Mouse (Mus musculus): Measurements from ENCODE around the gene Nfic. TPM values are rescaled to one million over a fixed set of nuclear protein-coding genes. Genes with fewer than 3 reads are reported as not detected.

Nfic gene
- total RNA-seq, 2 experiments from 2014 or later = 3.0 to 15.9 TPM

DNA sequence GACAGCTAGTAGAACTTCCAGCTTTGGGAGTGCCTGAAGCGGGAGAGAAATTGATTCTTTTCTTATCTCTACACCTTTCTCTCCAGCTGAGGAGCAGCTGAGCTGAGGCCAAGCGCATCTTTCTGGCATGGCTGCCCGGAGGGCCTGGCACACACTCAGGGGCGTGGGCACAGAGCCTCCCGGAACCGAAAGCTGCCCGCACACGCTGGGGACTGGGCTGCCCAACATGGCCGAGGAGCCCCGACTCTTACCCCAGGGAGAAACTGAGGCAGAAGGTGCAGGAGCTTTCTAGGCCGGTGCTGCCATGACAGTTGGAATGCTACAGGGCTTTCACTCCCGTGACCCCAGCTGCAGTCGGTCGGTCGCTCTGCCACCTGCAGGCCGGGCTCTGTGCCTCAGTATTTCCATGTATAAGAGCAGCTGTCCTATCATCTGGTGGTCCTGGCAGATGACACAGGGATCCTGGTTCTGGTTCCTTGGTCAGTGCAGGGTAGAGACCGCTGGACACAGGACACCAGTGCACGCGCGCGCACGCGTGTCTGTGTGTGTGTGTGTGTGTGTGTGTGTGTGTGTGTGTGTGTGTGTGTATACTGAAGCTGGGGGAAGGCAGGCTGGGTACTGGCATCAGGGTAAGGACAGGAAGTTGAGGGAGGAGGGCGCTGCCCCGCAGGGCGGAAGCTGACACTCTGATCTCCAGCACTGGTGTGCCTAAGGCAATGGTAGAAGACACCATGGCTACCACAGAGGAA lies 21.7 kb downstream of the Nfic start:
- peak; percentile 31 for ATAC-seq (replicated peaks; ENCODE audit: low FRiP score, low TSS enrichment, poor library complexity, severe bottlenecking)

DNA sequence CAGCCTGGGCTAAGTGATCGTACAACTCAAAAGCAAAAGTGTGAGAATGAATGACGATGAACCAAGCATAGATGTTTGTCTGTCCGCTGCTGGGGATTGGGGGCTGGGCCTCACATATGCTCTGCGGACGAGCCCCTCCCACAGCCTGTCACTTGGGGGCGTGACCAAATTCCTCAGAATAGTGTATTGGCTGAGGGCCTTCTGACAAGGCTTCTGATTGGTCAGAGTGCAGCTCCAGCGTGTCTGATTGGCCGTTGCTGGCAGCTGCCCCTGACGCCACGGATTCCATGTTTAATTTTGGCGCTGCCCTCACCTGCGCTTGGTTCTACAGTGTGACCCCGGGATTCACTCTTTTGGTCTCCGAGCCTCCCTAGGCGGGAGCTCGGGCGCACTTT lies 22.6 kb downstream of the Nfic start:
- ATAC-seq (replicated peaks; ENCODE audit: low FRiP score, low TSS enrichment, poor library complexity, severe bottlenecking) = peak; percentile 79

GRCm38 (mm10) chr10:81432169-81432867 lies 23.1 kb downstream of the Nfic start:
- ATAC-seq (replicated peaks; ENCODE audit: low FRiP score, low TSS enrichment, poor library complexity, severe bottlenecking) = no peak

GRCm38 (mm10) chr10:81431526-81432168 lies 23.8 kb downstream of the Nfic start:
- no peak for ATAC-seq (replicated peaks; ENCODE audit: low FRiP score, low TSS enrichment, poor library complexity, severe bottlenecking)

DNA sequence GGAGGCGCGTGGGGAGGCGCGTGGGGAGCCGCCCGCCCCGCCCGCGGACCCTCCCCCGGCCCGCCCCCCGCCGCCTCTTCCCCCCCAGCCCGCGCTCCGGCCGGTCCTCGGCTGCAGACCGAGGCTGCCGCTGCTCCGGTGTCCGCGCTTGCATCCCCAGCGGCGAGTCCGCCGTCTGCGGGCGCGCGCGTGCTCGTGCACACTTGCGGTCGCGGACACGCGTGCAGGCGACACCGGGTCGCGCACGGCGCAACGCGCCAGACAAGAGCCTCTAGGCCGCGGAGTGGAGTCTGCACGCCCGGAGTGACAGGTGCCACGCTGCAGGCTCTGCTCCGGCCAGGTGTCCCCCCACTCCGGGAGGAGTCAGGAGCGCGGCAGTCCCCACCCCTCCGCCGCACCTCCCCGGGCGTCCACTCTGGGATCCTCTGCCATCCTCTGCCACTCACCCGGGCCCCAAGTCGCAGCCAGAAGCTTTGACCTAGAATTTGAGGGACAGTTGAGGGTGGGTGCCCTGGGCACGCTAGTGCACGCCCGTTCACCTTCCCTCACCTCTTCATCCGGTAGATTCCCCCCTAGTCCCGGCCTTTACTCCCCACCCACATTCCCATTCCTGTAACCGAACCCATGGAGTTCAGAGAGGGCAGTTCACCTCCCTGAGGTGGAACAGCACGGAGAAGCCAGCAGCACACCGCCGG lies 24.5 kb downstream of the Nfic start:
- no peak for ATAC-seq (replicated peaks; ENCODE audit: low FRiP score, low TSS enrichment, poor library complexity, severe bottlenecking)

- ATAC-seq (replicated peaks; ENCODE audit: low FRiP score, low TSS enrichment, poor library complexity, severe bottlenecking) = no peak
Observed at GRCm38 (mm10) chr10:81430141-81430830, 25.1 kb downstream of the Nfic start.

GRCm38 (mm10) chr10:81429605-81430061 lies 25.8 kb downstream of the Nfic start:
- peak; percentile 30 for ATAC-seq (replicated peaks; ENCODE audit: low FRiP score, low TSS enrichment, poor library complexity, severe bottlenecking)

- no peak for ATAC-seq (replicated peaks; ENCODE audit: low FRiP score, low TSS enrichment, poor library complexity, severe bottlenecking)
Observed at GRCm38 (mm10) chr10:81429092-81429491, 26.3 kb downstream of the Nfic start.

DNA sequence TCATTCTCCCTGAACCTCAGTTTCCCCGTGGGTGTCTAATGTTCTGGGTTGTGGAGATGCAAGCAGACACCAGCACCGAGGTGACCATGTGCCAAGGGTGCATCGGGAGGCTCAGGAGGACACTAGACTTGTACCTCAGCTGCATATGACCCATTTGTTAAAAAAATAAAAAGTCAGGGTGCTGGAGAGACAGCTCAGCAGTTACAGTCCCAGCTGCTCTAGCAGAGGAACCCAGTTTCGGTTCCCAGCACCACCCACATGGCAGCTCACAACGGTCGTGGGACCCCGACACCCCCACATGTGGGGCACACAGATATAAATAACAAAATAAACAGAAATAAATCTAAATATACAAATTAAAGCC lies 26.9 kb downstream of the Nfic start:
- ATAC-seq (replicated peaks; ENCODE audit: low FRiP score, low TSS enrichment, poor library complexity, severe bottlenecking) = no peak

- ATAC-seq (replicated peaks; ENCODE audit: low FRiP score, low TSS enrichment, poor library complexity, severe bottlenecking) = no peak
Observed at GRCm38 (mm10) chr10:81427804-81428506, 27.5 kb downstream of the Nfic start.

- no peak for ATAC-seq (replicated peaks; ENCODE audit: low FRiP score, low TSS enrichment, poor library complexity, severe bottlenecking)
Observed at GRCm38 (mm10) chr10:81427327-81427726, 28.1 kb downstream of the Nfic start.

DNA sequence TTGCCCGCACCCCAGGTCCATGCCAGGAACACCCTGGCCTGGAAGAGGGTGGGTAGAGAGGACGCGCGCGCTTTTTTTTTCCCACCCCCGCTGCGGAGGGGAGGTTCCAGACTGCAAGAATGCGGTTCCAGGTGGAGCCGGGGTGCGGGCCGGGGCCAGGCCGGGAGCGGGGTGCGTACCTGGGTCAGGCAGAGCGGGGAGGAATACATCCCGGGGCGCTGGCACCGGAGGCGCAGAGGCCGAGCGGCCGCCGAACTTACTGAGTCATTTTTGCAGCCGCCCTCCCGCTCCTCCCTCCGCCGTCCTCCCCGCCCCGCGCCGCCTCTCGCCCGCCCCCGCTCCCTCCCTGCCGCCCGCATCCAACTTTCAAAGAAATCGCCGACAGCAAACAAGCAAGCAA lies 28.5 kb downstream of the Nfic start:
- ATAC-seq (replicated peaks; ENCODE audit: low FRiP score, low TSS enrichment, poor library complexity, severe bottlenecking) = no peak

GRCm38 (mm10) chr10:81426081-81426671 lies 29.3 kb downstream of the Nfic start:
- ATAC-seq (replicated peaks; ENCODE audit: low FRiP score, low TSS enrichment, poor library complexity, severe bottlenecking) = no peak

- ATAC-seq (replicated peaks; ENCODE audit: low FRiP score, low TSS enrichment, poor library complexity, severe bottlenecking) = no peak
Observed at GRCm38 (mm10) chr10:81425236-81425850, 30.1 kb downstream of the Nfic start.

- no peak for ATAC-seq (replicated peaks; ENCODE audit: low FRiP score, low TSS enrichment, poor library complexity, severe bottlenecking)
Observed at GRCm38 (mm10) chr10:81424246-81425051, 31.0 kb downstream of the Nfic start.

DNA sequence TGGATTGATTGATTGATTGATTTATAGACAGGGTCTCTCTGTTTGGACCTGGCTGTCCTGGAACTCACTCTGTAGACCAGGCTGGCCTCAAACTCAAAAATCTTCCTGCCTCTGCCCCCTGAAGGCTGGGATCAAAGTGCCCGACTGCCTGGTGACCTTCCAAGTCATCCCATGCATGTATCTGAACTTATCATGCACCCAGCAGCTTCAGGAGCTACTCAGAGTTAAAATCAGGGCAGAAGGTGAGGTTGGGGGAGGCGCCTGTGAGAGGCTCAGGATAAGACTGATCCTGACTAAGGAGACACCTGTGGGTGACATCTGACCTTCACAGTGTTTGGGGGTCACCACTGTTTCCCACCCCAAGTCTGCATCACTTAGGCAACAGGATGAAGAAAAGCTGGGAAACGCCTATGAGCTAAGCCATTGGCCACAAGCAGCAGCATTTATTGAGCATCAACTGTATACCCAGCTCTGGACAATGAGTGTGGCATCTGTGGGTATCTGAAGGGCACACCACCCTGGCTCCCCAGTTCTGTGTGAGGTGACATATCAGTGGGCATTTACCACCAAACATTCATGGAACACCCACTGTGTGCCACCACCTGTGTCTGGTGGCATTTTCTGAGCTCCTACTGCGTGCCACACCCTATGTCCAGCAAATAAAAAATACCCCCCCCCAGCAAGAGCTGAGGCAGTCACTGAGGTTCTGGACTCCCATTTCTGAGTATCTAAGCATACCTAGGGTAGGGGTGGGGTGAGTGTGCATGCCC lies 31.8 kb downstream of the Nfic start:
- no peak for ATAC-seq (replicated peaks; ENCODE audit: low FRiP score, low TSS enrichment, poor library complexity, severe bottlenecking)

All from megakaryocyte-erythroid progenitor cell, adult 5-6 weeks (primary cell).